Mouse (Mus musculus) megakaryocyte, adult 5-6 weeks (primary cell): ENCODE data around the gene Phxr2. TPM values are rescaled to one million over a fixed set of nuclear protein-coding genes. Genes with fewer than 3 reads are reported as not detected.
A peak's percentile ranks its signal among the peaks of the same experiment; 100 is the strongest.

ENCODE experiments used
- ATAC-seq: 2 replicates; pipeline ENCODE4 v1.8.0; 2016; ENCODE audit warnings: mild to moderate bottlenecking, inconsistent platforms; ENCODE audit not compliant: poor library complexity, severe bottlenecking
- total RNA-seq, 2 experiments: library from RNA; stranded (forward) in 1 of 2; stranded (reverse) in 1 of 2; fragments of 153-499, 151-499 nt in 1 of 2; fragments of 221-1000, 200-1000 nt in 1 of 2; gene quantifications; 2 replicates each; pipeline versions ENCODE4 v1.2.3 to v1.2.4; 2015 to 2017

The Phxr2 gene
- total RNA-seq, 2 experiments from 2014 or later: not detected

DNA sequence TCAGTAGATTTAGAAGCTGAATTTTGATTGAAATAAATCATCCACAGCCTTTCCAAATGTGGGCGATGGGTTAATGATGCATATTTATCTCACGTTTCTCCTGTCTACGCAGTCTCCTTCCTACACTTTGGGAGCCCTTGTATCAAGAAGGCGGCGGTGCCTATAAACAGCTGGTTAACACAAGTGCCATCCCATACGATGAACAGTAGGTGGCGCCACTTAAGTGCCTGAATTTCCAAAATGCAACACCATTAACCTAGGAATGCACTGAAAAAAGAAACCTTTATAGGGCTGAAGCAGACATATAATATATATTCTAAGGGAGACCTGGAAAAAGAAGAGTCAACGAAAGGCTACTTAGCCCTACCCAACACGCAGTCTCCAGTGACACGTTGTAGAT lies 28.8 kb downstream of the Phxr2 start:
- peak; percentile 94 for ATAC-seq

DNA sequence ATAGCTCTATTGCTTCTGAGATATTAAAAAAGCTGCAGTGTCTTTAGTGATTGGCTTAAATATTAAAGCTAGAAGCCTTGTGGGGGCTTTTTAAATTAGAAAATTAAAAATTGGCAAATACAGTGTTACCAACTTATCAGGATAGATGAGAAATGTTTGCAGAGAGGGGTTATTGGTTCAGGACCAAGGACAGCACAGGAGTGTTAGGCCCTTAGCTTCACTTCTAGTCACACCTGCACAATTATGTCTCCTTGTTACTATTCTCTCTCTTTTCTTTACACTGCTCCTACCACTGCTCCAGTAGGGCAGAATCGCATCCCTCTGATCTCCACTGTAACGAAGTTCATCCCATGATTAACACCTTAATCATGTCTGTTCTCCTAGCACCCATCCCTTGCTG lies 31.0 kb downstream of the Phxr2 start:
- no peak for ATAC-seq

GRCm38 (mm10) chr10:99093364-99093763 lies 32.8 kb downstream of the Phxr2 start:
- ATAC-seq: no peak

DNA sequence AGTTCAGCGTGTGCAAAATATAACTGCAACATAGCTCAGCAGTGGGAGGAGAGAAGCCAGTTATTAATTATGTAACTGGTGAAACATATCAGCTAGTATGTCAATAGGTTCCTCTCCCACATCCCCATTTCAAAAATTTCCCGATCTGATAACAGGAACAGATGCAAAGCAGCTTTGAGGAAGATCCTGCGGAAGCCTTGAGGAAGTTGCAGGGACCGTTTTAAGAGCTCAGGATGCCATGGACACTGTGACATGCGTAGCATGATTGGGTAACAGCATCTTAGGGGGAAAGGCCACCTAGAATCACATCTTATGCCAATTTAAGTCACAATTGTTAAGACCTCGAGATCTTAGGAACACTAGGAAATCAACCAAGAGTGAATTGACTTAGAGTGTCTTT lies 36.2 kb downstream of the Phxr2 start:
- peak; percentile 72 for ATAC-seq

DNA sequence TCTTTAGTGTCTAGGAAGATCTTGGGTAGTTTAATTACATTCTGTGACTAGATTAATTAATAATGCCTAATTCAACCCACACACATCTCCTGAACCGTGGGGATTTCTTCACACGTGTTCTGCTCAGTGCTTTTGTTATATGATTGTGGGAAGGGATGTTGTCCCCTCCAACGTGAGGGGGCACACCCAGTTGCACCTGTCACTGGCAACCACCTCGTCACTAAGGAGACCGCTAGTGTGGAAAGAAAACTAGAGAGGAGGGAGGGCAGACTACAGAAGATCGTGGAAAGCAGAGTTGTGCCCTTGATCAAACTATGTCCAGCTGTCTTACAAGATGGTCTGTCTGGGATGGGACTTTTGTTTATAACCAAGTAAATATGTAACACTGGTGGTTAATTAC lies 40.1 kb downstream of the Phxr2 start:
- ATAC-seq: no peak

- no peak for ATAC-seq
These were observed 40.9 kb downstream of the Phxr2 start for GRCm38 (mm10) chr10:99085240-99085587.

DNA sequence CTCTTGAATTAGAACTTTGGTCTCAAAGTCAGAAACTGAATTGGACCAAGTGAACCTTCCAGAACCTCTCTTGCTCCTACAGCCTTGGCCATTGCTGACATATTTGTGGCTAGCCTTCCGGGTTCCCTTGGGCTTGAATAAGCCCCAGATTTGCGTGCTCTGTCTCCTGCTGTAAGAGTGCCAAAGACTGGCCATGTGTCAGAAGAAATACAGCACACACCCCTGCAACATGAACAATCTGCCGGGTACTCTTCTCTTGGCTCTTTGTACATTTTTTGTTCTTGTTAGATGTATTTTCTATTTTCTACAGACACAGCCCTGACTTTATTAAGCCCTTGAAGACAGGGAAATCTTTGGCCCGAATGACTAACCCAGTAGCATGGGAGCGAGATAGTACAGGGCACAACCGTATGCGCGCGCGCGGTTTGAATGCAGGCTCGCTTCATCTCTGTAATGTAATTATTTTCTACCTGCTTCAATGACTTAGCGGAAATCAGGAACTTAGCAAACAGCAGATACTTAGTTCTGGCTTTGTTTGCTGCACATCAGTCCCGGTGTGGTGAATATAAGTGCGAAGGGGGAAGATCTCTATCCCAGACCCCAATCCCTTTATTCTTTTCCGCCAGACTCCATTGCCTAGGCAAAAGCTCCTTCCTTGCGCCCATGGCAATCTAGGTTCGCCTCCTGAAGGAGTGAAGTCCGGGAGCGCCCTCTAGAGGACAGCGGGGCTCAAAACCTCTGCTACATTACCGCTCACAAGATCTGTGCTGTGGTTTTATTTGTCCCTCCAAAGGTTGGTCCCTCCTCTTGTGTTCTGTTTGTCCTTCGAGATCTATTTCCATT lies 41.5 kb downstream of the Phxr2 start:
- ATAC-seq: peak; percentile 83

DNA sequence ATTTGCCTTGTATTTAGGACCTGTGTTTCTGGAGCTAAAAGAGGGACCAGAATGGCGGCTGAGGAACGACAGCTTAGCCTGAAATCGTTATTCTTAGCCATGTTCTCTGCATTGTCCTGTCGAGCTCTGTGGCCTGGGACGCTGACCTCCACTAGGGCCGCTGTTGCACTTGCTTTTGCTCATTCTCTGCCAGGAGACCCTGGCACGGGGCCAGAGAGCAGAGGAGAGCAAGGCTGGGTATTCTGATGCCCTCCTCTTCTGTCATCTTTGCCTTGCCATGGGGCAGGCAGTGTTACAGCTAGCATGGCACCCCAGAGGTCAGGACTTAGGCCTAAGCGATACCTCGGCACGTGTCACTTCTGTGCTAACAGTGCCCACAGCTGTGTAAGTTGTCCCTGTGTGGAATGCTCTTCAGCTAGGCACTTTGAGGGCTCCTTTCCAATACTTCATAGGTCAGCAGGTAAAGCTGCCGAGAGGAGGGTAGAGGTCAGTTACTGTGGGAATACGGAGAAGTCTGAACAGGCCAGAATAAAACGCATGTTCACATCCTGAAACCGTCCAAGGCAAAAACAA lies 42.6 kb downstream of the Phxr2 start:
- no peak for ATAC-seq

GRCm38 (mm10) chr10:99081569-99081990 lies 44.5 kb downstream of the Phxr2 start:
- ATAC-seq: no peak

DNA sequence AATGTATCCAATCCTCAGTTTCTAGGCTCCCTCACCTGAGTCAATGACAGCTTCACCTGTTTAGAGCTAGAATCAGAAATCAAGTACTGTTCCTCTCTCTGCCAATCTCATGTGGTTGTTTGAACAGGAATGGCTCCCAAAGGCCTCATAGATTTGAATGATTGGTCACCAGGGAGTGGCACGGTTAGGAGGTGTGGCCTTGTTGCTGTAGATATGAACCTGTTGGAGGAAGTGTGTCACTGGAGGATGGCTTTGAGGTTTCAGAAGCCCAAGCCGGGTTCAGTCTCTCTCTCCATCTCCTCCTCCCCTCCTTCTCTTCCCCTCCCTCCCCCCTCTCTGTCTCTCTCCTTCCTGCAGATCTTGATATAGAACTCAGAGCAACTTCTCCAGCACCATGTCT lies 47.5 kb downstream of the Phxr2 start:
- no peak for ATAC-seq

GRCm38 (mm10) chr10:99076113-99076895 lies 49.8 kb downstream of the Phxr2 start:
- no peak for ATAC-seq

Other genes with a start within 250 kb of the Phxr2 start
- gene Atp2b1, start 211.9 kb downstream of the Phxr2 start, total RNA-seq (2015): 81.2 and 94.2 TPM in 2 replicates
- 118 and 132 TPM in 2 replicates for gene Atp2b1, start 211.9 kb downstream of the Phxr2 start, total RNA-seq (2017)
- 18.5 and 22.2 TPM in 2 replicates for gene Poc1b, start 19.3 kb downstream of the Phxr2 start, total RNA-seq (2015)
- gene Poc1b, start 19.3 kb downstream of the Phxr2 start, total RNA-seq (2017): 9.0 and 9.1 TPM in 2 replicates
- gene Galnt4, start 18.2 kb downstream of the Phxr2 start, total RNA-seq (2015): 8.5 and 9.9 TPM in 2 replicates
- 9.2 and 12.6 TPM in 2 replicates for gene Galnt4, start 18.2 kb downstream of the Phxr2 start, total RNA-seq (2017)
- 47.6 and 51.1 TPM in 2 replicates for gene Dusp6, start 136.9 kb upstream of the Phxr2 start, total RNA-seq (2015)
- gene Dusp6, start 136.9 kb upstream of the Phxr2 start, total RNA-seq (2017): 43.1 and 48.9 TPM in 2 replicates